Mouse (Mus musculus) stomach, embryonic 16.5 days (tissue): ENCODE results near the gene Hsd17b14. TPM values are rescaled to one million over a fixed set of nuclear protein-coding genes. Genes with fewer than 3 reads are reported as not detected.
A peak's percentile ranks its signal among the peaks of the same experiment; 100 is the strongest.

Source experiments
- ATAC-seq: fragments of 200-750 bp; cut with Nextera tagmentation; 2 replicates; pipeline ENCODE4 v1.8.0; 2017; ENCODE audit warnings: moderate number of reproducible peaks, moderate TSS enrichment; ENCODE audit not compliant: insufficient read depth, low FRiP score
- H3K27ac ChIP-seq: fragments of 300-500 bp; sonication (generic); 2 replicates; pipeline ENCODE4 v1.5.1; 2014; ENCODE audit warnings: low read length
- H3K27me3 ChIP-seq: fragments of 300-500 bp; sonication (generic); 2 replicates; pipeline ENCODE4 v1.6.1; 2014; ENCODE audit warnings: low read length, control low read depth, mixed read lengths; ENCODE audit not compliant: control insufficient read depth, insufficient read depth
- H3K36me3 ChIP-seq: fragments of 300-500 bp; sonication (generic); 2 replicates; pipeline ENCODE4 v1.6.1; 2014; ENCODE audit warnings: low read length; ENCODE audit not compliant: control insufficient read depth, insufficient read depth
- H3K4me1 ChIP-seq: fragments of 300-500 bp; sonication (generic); 2 replicates; pipeline ENCODE4 v1.6.1; 2014; ENCODE audit warnings: low read length, control low read depth, mixed read lengths; ENCODE audit not compliant: control insufficient read depth, insufficient read depth
- H3K4me2 ChIP-seq: fragments of 300-500 bp; sonication (generic); 2 replicates; pipeline ENCODE4 v1.6.1; 2014; ENCODE audit warnings: low read depth, low read length, mixed read lengths
- H3K4me3 ChIP-seq: fragments of 300-500 bp; sonication (generic); replicated peaks from 2 replicates; pipeline ENCODE4 v1.5.1; 2014; ENCODE audit warnings: mild to moderate bottlenecking, low read length
- H3K9ac ChIP-seq: fragments of 300-500 bp; sonication (generic); 2 replicates; pipeline ENCODE4 v1.6.1; 2014; ENCODE audit warnings: low read length
- H3K9me3 ChIP-seq: fragments of 300-500 bp; sonication (generic); replicated peaks from 2 replicates; pipeline ENCODE4 v1.6.1; 2016; ENCODE audit warnings: low read length, control low read depth; ENCODE audit not compliant: control insufficient read depth
- WGBS: fragments of 180-500 bp; shearing (Covaris S2); extraction: QIAGEN DNeasy Blood & Tissue Kit; methylation state at CpG from one replicate; pipeline ENCODE4 v1.1.7; 2014; 5-methylcytosine and 5-hydroxymethylcytosine counted together
- polyA plus RNA-seq: library from polyadenylated mRNA; unstranded; fragments of >200 nt; fragmentation: Nextera tagmentation; extraction: Ambion mirVana; gene quantifications from 2 replicates; pipeline ENCODE4 v1.2.1, GENCODE M21; 2015

Hsd17b14 gene
- polyA plus RNA-seq, 1 experiment from 2014 or later: 2.9 TPM

- H3K9me3 ChIP-seq: no peaks in the 10 kb centered on the region
- WGBS: 19% methylated on average over 17 of the region's 17 CpGs
- H3K27me3 ChIP-seq: no peaks in the 10 kb centered on the region
- H3K4me2 ChIP-seq: peak overlapping the region; percentile 29; the same call in 1 of the 2 replicates
- H3K27ac ChIP-seq: no peak overlapping the region
- 0 out of 2 replicates have a peak, but pooled peaks cover 5% of the 10 kb centered on the region for H3K4me1 ChIP-seq
- 0 out of 2 replicates have a peak overlapping the region, but pooled peaks have one; percentile 9 for H3K9ac ChIP-seq
- no peaks in the 10 kb centered on the region for H3K36me3 ChIP-seq
- peak; percentile 64; the same call in 1 of the 2 replicates for ATAC-seq
- H3K4me3 ChIP-seq: no peak overlapping the region
Observed at GRCm38 (mm10) chr7:45560843-45561623, 6.3 kb downstream of the Hsd17b14 start.

GRCm38 (mm10) chr7:45561624-45562520 lies 7.2 kb downstream of the Hsd17b14 start:
- WGBS: 42% methylated on average over 12 of the region's 12 CpGs
- H3K27me3 ChIP-seq: no peaks in the 10 kb centered on the region
- H3K27ac ChIP-seq: no peak overlapping the region
- peak overlapping the region; percentile 19; the same call in 1 of the 2 replicates for H3K4me2 ChIP-seq
- no peaks in the 10 kb centered on the region for H3K9me3 ChIP-seq
- ATAC-seq: no peak
- 0 out of 2 replicates have a peak, but pooled peaks cover 5% of the 10 kb centered on the region for H3K4me1 ChIP-seq
- no peaks in the 10 kb centered on the region for H3K36me3 ChIP-seq
- no peak overlapping the region for H3K4me3 ChIP-seq
- H3K9ac ChIP-seq: peak overlapping the region; percentile 46

DNA sequence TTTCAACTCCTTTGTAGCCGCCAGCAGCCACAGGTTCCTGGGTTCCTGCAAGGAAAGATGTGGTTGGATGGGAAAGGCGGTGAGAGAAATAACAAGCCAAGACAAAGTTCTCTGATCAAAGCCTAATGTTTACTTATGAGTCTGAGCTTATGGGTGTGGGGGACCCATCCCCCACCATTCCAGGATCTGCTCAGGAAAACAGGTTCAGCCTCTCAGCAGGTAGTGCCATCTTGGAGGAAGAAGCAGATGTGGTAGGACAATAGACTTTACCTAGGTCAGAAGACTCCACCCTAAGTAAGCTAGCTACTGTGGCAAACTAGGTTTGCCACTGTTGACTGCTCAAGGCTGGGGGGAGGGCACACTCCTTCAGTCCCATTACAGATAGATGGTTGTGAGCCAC lies 10.1 kb downstream of the Hsd17b14 start:
- Histone ChIP-seq H3K9me3 (no peaks in the 10 kb centered on the region), H3K36me3 (no peaks in the 10 kb centered on the region), H3K4me1 (peaks cover 20% of the 10 kb centered on the region; the same call in 1 of the 2 replicates), H3K4me3 (no peak overlapping the region), H3K27me3 (no peaks in the 10 kb centered on the region), H3K9ac (no peak overlapping the region), H3K4me2 (no peak overlapping the region), H3K27ac (peak overlapping the region; percentile 40; the same call in 1 of the 2 replicates)
- 54% methylated on average over 2 of the region's 2 CpGs for WGBS
- ATAC-seq: no peak

DNA sequence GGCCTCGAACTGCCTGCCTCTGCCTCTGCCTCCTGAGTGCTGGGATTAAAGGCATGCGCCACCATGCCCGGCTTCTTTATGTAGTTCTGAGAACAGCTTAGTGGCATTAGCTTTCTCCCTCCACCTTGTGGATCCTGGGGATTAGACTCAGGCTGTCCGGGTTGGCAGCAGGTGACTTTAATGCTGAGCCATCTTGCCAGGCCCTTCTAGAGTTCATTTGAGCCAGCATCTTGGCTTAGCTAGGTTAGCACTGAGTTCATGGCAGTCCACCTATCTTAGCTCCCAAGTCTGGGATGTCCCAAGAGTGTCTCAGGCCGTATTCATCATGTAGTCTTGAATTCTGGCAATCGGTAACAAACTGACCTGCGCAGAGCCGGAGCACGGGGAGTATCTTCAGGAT lies 10.8 kb downstream of the Hsd17b14 start:
- Histone ChIP-seq H3K9me3 (no peaks in the 10 kb centered on the region), H3K27me3 (no peaks in the 10 kb centered on the region), H3K4me2 (no peak overlapping the region), H3K27ac (no peak overlapping the region), H3K36me3 (no peaks in the 10 kb centered on the region), H3K4me3 (no peak overlapping the region), H3K4me1 (peaks cover 22% of the 10 kb centered on the region; the same call in 1 of the 2 replicates), H3K9ac (no peak overlapping the region)
- ATAC-seq: no peak
- 88% methylated on average over 9 of the region's 9 CpGs for WGBS

GRCm38 (mm10) chr7:45567112-45567779 lies 12.6 kb downstream of the Hsd17b14 start:
- ATAC-seq: no peak
- peak overlapping the region; percentile 56; the same call in 1 of the 2 replicates for H3K4me2 ChIP-seq
- 67% methylated on average over 8 of the region's 8 CpGs for WGBS
- H3K27me3 ChIP-seq: no peaks in the 10 kb centered on the region
- no peaks in the 10 kb centered on the region for H3K9me3 ChIP-seq
- no peaks in the 10 kb centered on the region for H3K36me3 ChIP-seq
- peak overlapping the region; percentile 56; the same call in 1 of the 2 replicates for H3K9ac ChIP-seq
- H3K4me1 ChIP-seq: peaks cover 29% of the 10 kb centered on the region
- peak overlapping the region; percentile 85 for H3K27ac ChIP-seq
- no peak overlapping the region for H3K4me3 ChIP-seq

DNA sequence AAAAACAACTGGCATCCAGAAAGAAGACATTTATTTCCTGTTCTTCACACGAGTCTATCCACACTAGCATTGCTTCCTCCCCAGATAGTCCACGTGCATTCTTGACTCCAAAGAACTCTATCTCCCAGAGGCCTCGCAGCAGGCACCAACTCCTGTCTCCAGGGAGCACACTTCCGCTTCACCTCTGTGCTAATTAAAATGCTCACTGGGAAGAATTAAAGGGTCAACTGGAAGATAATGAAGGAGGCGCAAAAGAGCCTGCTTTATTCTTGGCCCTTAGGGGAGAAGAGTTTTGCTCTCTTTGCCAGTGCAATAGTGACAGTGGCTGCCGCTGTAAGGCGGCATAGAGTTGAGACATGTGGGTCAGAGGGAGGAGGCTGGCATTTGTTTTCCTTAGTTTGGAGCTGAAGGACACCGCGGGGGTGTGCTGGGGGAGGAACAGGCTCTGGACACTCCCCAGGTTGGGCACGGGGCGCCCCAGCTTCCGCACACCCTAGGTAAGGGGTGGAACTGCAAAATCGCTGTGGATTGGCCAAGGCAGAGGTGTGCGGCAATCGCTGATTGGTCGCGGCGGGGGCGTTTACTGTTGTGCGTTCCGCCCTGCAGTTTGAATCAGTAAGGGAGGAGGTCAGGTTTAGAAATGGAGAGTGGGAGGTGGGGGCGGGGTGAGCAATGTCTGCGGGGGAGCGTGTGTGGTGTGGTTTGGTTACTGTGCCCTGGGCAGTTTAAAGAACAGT lies 13.3 kb downstream of the Hsd17b14 start:
- WGBS: under 1% methylated on average over 24 of the region's 24 CpGs
- Histone ChIP-seq H3K27me3 (no peaks in the 10 kb centered on the region), H3K4me1 (peaks cover 29% of the 10 kb centered on the region), H3K4me3 (peak overlapping the region; percentile 41), H3K27ac (peak overlapping the region; percentile 85), H3K4me2 (peak overlapping the region; percentile 56), H3K9ac (peak overlapping the region; percentile 56), H3K36me3 (no peaks in the 10 kb centered on the region), H3K9me3 (no peaks in the 10 kb centered on the region)
- ATAC-seq: peak; percentile 96

- Histone ChIP-seq H3K4me3 (peak overlapping the region; percentile 41), H3K9ac (peak overlapping the region; percentile 54; the same call in 1 of the 2 replicates), H3K4me2 (peak overlapping the region; percentile 56), H3K36me3 (no peaks in the 10 kb centered on the region), H3K9me3 (no peaks in the 10 kb centered on the region), H3K4me1 (peaks cover 29% of the 10 kb centered on the region), H3K27ac (peak overlapping the region; percentile 85), H3K27me3 (no peaks in the 10 kb centered on the region)
- peak; percentile 16 for ATAC-seq
- 67% methylated on average over 10 of the region's 10 CpGs for WGBS
Observed at GRCm38 (mm10) chr7:45568601-45569473, 14.1 kb downstream of the Hsd17b14 start.
